Mouse (Mus musculus) liver, embryonic 16.5 days (tissue): ENCODE results near the gene Gh. TPM values are rescaled to one million over a fixed set of nuclear protein-coding genes. Genes with fewer than 3 reads are reported as not detected.
"Not testable (repeated sequence)": the region's sequence is repeated elsewhere in the genome, so short reads cannot be mapped to it uniquely, and the experiment has no call there.

ENCODE experiments used
- ATAC-seq: fragments of 200-750 bp; cut with Nextera tagmentation; 2 replicates; pipeline ENCODE4 v1.8.0; 2017; ENCODE audit warnings: low read depth, mild to moderate bottlenecking, moderate number of reproducible peaks, moderate library complexity
- H3K27ac ChIP-seq: fragments of 300-500 bp; sonication (generic); 2 replicates; pipeline ENCODE4 v1.5.1; 2014; ENCODE audit warnings: mild to moderate bottlenecking, low read length
- H3K27me3 ChIP-seq: fragments of 300-500 bp; sonication (generic); 2 replicates; pipeline ENCODE4 v1.6.1; 2014; ENCODE audit warnings: low read depth, low read length, mixed read lengths; ENCODE audit not compliant: control insufficient read depth, insufficient read depth
- H3K36me3 ChIP-seq: fragments of 300-500 bp; sonication (generic); 2 replicates; pipeline ENCODE4 v1.6.1; 2014; ENCODE audit warnings: mild to moderate bottlenecking; ENCODE audit not compliant: control insufficient read depth, insufficient read depth
- H3K4me1 ChIP-seq: fragments of 300-500 bp; sonication (generic); 2 replicates; pipeline ENCODE4 v1.6.1; 2014; ENCODE audit warnings: low read depth, low read length, mixed read lengths; ENCODE audit not compliant: control insufficient read depth
- H3K4me2 ChIP-seq: fragments of 300-500 bp; sonication (generic); 2 replicates; pipeline ENCODE4 v1.6.1; 2014; ENCODE audit warnings: low read depth, low read length, mixed read lengths
- H3K4me3 ChIP-seq: fragments of 300-500 bp; sonication (generic); 2 replicates; pipeline ENCODE4 v1.5.1; 2014; ENCODE audit warnings: low read depth, mild to moderate bottlenecking, low read length
- H3K9ac ChIP-seq: fragments of 300-500 bp; sonication (generic); 2 replicates; pipeline ENCODE4 v1.6.1; 2014; ENCODE audit warnings: low read depth, low read length
- H3K9me3 ChIP-seq: fragments of 300-500 bp; sonication (generic); replicated peaks from 2 replicates; pipeline ENCODE4 v1.6.1; 2016; ENCODE audit warnings: low read length; ENCODE audit not compliant: control insufficient read depth
- WGBS: fragments of 180-500 bp; shearing (Covaris S2); extraction: QIAGEN DNeasy Blood & Tissue Kit; methylation state at CpG from one replicate; pipeline ENCODE4 v1.1.7; 2014; ENCODE audit not compliant: insufficient replicate concordance; 5-methylcytosine and 5-hydroxymethylcytosine counted together
- polyA plus RNA-seq: library from polyadenylated mRNA; unstranded; fragments of >200 nt; fragmentation: Nextera tagmentation; extraction: Ambion mirVana; gene quantifications from 2 replicates; pipeline ENCODE4 v1.2.1, GENCODE M21; 2015

Gh gene
- polyA plus RNA-seq: not detected in 2 replicates

GRCm38 (mm10) chr11:106301765-106302164 lies at the start of gene Gh:
Gh (minus strand) TSS chr11:106301865.
- H3K9ac ChIP-seq: no peak within 1 kb of the TSS
- H3K36me3 ChIP-seq: no peaks in the 10 kb centered on the region
- no peak within 1 kb of the TSS for H3K27ac ChIP-seq
- ATAC-seq: no peak
- no peak within 1 kb of the TSS for H3K4me2 ChIP-seq
- H3K4me1 ChIP-seq: no peaks in the 10 kb centered on the region
- H3K27me3 ChIP-seq: no peaks in the 10 kb centered on the region
- H3K4me3 ChIP-seq: no peak within 1 kb of the TSS
- H3K9me3 ChIP-seq: no peaks in the 10 kb centered on the region
- 62% methylated on average over 9 of the region's 9 CpGs for WGBS

DNA sequence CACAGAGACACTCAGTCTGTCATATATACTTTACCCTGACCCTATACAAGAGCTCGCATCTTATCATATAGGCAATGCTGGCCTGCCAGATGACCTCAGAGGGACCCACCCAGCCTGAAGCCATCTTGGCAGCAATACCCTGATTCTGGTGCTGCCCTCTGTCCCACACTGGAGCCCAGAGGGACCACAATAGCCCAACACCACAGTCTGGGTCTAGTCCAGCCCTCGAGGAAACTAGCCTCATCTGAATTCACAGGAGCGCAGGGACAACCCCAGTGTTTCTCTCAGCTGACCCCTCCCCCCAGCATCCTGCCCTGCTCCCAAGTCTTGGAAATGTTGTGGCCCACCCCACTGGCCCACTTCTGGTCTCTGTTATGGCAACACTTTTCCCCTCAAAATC lies 49.6 kb upstream of the Gh start:
- H3K9me3 ChIP-seq: no peaks in the 10 kb centered on the region
- H3K36me3 ChIP-seq: no peaks in the 10 kb centered on the region
- H3K27me3 ChIP-seq: no peaks in the 10 kb centered on the region
- no peak for ATAC-seq
- no peak overlapping the region for H3K9ac ChIP-seq
- H3K4me2 ChIP-seq: no peak overlapping the region
- 57% methylated on average over 3 of the region's 3 CpGs for WGBS
- no peak overlapping the region for H3K27ac ChIP-seq
- no peak overlapping the region for H3K4me3 ChIP-seq
- no peaks in the 10 kb centered on the region for H3K4me1 ChIP-seq

DNA sequence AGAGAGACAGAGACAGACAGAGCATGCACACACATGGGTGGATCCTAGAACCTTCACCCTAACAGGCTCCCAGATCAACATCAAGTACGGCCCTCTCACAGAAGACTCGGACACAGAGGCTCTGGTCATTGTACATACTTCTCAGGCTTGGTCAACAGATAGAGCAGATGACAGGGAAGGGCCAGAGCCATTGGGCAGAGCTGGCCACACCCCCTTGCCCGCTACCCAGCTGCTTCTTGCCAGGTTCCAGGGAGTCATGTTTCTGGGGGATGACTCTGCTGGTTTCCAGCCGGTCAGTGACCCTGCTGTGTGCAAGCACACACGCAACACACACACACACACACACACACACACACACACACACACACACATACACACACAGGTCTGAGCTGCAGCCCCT lies 49.2 kb upstream of the Gh start:
- no peaks in the 10 kb centered on the region for H3K36me3 ChIP-seq
- H3K4me3 ChIP-seq: no peak overlapping the region
- no peaks in the 10 kb centered on the region for H3K4me1 ChIP-seq
- peak; percentile 21; the same call in 1 of the 2 replicates for ATAC-seq
- H3K27me3 ChIP-seq: no peaks in the 10 kb centered on the region
- H3K9me3 ChIP-seq: no peaks in the 10 kb centered on the region
- no peak overlapping the region for H3K27ac ChIP-seq
- 55% methylated on average over 5 of the region's 5 CpGs for WGBS
- no peak overlapping the region for H3K4me2 ChIP-seq
- no peak overlapping the region for H3K9ac ChIP-seq

- WGBS: 50% methylated on average over 6 of the region's 6 CpGs
- Histone ChIP-seq H3K4me2 (no peak overlapping the region), H3K4me3 (no peak overlapping the region), H3K27me3 (no peaks in the 10 kb centered on the region), H3K36me3 (no peaks in the 10 kb centered on the region), H3K4me1 (no peaks in the 10 kb centered on the region), H3K27ac (no peak overlapping the region), H3K9me3 (no peaks in the 10 kb centered on the region), H3K9ac (no peak overlapping the region)
- ATAC-seq: no peak
These were observed 48.1 kb upstream of the Gh start for GRCm38 (mm10) chr11:106349772-106350171.

DNA sequence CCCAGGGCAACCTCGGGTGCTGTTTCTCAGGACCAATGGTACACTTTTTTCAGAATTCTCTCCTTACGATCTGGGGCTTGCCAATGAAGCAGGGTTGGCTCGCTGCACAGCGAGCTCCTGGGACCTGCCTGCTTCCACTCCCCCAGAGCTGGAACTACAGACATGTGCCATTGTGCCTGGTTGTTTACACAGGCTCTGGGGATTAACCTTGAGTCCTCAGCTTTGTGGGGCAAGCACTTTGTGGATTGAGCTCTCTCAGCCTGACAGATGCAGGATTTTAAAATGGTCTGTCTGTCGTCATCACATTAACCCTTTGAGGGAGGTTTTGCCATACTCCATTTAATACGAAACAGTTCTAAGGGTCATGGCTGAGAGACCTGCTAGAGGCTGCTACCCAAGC lies 43.2 kb upstream of the Gh start:
- Histone ChIP-seq H3K27me3 (no peaks in the 10 kb centered on the region), H3K36me3 (no peaks in the 10 kb centered on the region), H3K9me3 (no peaks in the 10 kb centered on the region), H3K4me1 (no peaks in the 10 kb centered on the region), H3K4me3 (no peak overlapping the region), H3K4me2 (no peak overlapping the region), H3K9ac (no peak overlapping the region), H3K27ac (no peak overlapping the region)
- WGBS: 57% methylated on average over 6 of the region's 6 CpGs
- no peak for ATAC-seq

GRCm38 (mm10) chr11:106340990-106341520 lies 39.4 kb upstream of the Gh start:
- no peak for ATAC-seq
- no peak overlapping the region for H3K4me3 ChIP-seq
- no peaks in the 10 kb centered on the region for H3K9me3 ChIP-seq
- no peak overlapping the region for H3K4me2 ChIP-seq
- H3K36me3 ChIP-seq: no peaks in the 10 kb centered on the region
- no peaks in the 10 kb centered on the region for H3K4me1 ChIP-seq
- H3K27me3 ChIP-seq: no peaks in the 10 kb centered on the region
- H3K9ac ChIP-seq: no peak overlapping the region
- no peak overlapping the region for H3K27ac ChIP-seq
- 36% methylated on average over 9 of the region's 9 CpGs for WGBS

DNA sequence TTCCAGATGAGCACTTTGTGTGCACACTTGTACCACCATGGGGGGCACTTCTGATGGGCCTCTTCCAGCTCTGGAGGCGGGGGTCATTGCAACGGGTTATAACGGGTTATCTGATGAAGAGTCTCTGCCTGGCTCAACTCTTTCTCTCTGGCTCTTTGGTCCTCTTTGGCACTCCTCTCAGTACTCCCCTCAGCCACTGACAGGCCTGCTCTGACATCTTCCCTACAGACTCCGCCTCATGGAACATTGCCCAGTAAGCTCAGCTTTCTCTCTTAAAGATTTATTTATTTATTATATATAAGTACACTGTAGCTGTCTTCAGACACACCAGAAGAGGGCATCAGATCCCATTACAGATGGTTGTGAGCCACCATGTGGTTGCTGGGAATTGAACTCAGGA lies 37.7 kb upstream of the Gh start:
- H3K27me3 ChIP-seq, H3K4me3 ChIP-seq, H3K27ac ChIP-seq, H3K36me3 ChIP-seq, H3K9me3 ChIP-seq, H3K4me2 ChIP-seq, ATAC-seq, H3K9ac ChIP-seq, H3K4me1 ChIP-seq: not testable (repeated sequence)
- 57% methylated on average over 4 of the region's 4 CpGs for WGBS

- H3K4me1 ChIP-seq: no peaks in the 10 kb centered on the region
- H3K4me3 ChIP-seq: no peak overlapping the region
- no peak overlapping the region for H3K27ac ChIP-seq
- no peaks in the 10 kb centered on the region for H3K9me3 ChIP-seq
- no peak overlapping the region for H3K9ac ChIP-seq
- 58% methylated on average over 7 of the region's 7 CpGs for WGBS
- no peak for ATAC-seq
- no peaks in the 10 kb centered on the region for H3K27me3 ChIP-seq
- H3K36me3 ChIP-seq: no peaks in the 10 kb centered on the region
- H3K4me2 ChIP-seq: no peak overlapping the region
These were observed 37.2 kb upstream of the Gh start for GRCm38 (mm10) chr11:106338870-106339269.

DNA sequence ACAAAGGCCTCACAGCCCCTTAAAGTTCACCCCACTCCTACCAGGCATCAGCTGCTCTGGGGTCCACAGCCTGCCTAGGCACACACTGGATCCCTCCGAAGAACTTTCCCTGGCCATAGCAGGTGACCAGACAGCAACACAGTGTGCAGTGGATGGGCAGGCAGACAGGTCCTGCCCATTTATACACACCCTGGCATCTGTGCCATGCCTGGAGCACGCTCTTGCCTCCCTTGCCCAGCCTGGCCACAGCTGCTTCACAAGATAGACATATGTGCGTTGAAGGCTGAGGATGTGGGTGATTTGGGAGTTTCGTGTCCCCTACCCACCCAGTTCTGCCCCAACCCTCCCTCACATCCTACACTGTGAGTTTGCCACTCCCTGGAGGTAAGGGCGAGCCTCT lies 36.4 kb upstream of the Gh start:
- H3K4me1 ChIP-seq: no peaks in the 10 kb centered on the region
- H3K27me3 ChIP-seq: no peaks in the 10 kb centered on the region
- H3K4me2 ChIP-seq: no peak overlapping the region
- WGBS: 59% methylated on average over 5 of the region's 5 CpGs
- no peaks in the 10 kb centered on the region for H3K9me3 ChIP-seq
- no peak overlapping the region for H3K4me3 ChIP-seq
- no peaks in the 10 kb centered on the region for H3K36me3 ChIP-seq
- no peak for ATAC-seq
- H3K27ac ChIP-seq: no peak overlapping the region
- H3K9ac ChIP-seq: no peak overlapping the region
